Mouse (Mus musculus) gastrocnemius, adult 2 months (tissue): ENCODE results near the gene Slc35g1. TPM values are rescaled to one million over a fixed set of nuclear protein-coding genes. Genes with fewer than 3 reads are reported as not detected.

Experiments used
- DNase-seq: peaks from one replicate; pipeline ENCODE4 v3.0.0; 2022
- H3K27ac ChIP-seq: fragments of 200-600 bp; 2 replicates; pipeline ENCODE4 v1.8.1; 2022; ENCODE audit warnings: mild to moderate bottlenecking
- H3K4me3 ChIP-seq: fragments of 200-600 bp; 2 replicates; pipeline ENCODE4 v1.8.1; 2022; ENCODE audit warnings: mild to moderate bottlenecking, moderate library complexity
- CTCF ChIP-seq: fragments of 200-600 bp; IDR thresholded peaks from 2 replicates; pipeline ENCODE4 v1.8.1; 2022; ENCODE audit warnings: antibody characterized with exemption, mild to moderate bottlenecking, moderate library complexity
- intact Hi-C: fragments of 180-260 bp; cut with DNase I; formaldehyde crosslinking; loops from one replicate; pipeline ENCODE4 v1.15.1; 2025
- total RNA-seq, 2 experiments: library from RNA; stranded (reverse); gene quantifications; 2 replicates each; pipeline ENCODE4 v1.2.3; 2021

Gene Slc35g1
- total RNA-seq, 2 experiments from 2014 or later = 1.5 to 1.7 TPM

GRCm38 (mm10) chr19:38433381-38433780 is 37.6 kb downstream of the Slc35g1 start:
- no peak overlapping the region for H3K27ac ChIP-seq

DNA sequence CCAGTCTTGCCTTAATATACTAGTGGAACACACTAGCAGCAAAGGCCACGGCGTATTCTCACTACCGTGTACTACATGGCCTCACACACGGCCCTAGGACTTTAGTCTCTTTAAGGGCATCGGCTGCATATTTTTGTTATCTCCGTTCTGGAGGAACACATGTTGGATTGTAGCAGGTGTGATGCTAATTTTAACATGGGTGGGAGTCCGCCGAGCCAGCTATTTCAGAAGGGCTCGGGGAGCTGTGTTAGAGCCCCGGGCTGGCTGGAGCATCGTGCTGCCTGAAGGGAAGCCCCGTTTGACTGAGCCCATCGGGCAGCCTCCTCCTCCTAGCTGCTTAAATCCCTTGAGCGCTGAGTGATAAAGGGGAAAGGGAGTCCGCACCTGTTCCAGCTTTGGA is 39.4 kb downstream of the Slc35g1 start:
- no peak for DNase-seq
- H3K4me3 ChIP-seq = no peak overlapping the region
- intact Hi-C loops = no loop called here
- H3K27ac ChIP-seq = no peak overlapping the region
- TF ChIP-seq CTCF = no peak

More at GRCm38 (mm10) chr19:38433381-38433780, 37.6 kb downstream of the Slc35g1 start:
- intact Hi-C loops = no loop called here
- DNase-seq = no peak
- no peak for TF ChIP-seq CTCF
- no peak overlapping the region for H3K4me3 ChIP-seq

- DNase-seq = no peak
- H3K4me3 ChIP-seq = no peak overlapping the region
- H3K27ac ChIP-seq = no peak overlapping the region
- TF ChIP-seq CTCF = peak; percentile 8; the same call in 1 of the 2 replicates
- intact Hi-C loops = no loop called here
Observed at GRCm38 (mm10) chr19:38441860-38442259, 46.1 kb downstream of the Slc35g1 start.

DNA sequence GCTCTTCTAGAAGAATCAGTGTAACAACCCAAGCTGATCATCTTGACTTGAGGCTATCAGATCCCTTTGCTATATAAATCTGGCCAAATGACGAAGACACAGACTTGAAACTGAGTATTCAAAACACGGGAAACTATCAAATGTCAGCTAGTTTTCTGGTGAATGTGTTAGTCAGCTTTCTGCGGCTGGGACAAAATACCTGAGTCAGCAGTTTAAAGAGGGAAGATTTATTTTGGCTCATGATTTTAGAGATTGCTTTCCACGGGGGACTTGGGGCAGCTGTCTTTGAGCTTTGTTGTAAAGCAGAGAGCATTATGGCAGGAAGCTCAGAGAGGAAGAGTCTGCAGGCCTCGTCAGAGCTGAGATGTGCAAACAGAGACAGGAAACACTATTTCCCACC is 50.0 kb downstream of the Slc35g1 start:
- Histone ChIP-seq H3K4me3 (no peak overlapping the region), H3K27ac (no peak overlapping the region)
- intact Hi-C loops = no loop called here
- no peak for DNase-seq
- no peak for TF ChIP-seq CTCF

Other genes with a start within 250 kb of the Slc35g1 start
- 10 to 100 TPM; 10.5 to 15.7 TPM for gene Fra10ac1, start 171.8 kb upstream of the Slc35g1 start, total RNA-seq
- gene Lgi1, start 131.4 kb upstream of the Slc35g1 start, total RNA-seq = 10 to 100 TPM in 1 of 2 experiments, 1 to 10 TPM in 1; 1.7 to 12.1 TPM
- 1 to 10 TPM; 5.1 to 8.5 TPM for gene Plce1, start 85.1 kb downstream of the Slc35g1 start, total RNA-seq